Mouse (Mus musculus) left cerebral cortex, adult 18-20 months (tissue): ENCODE measurements around the gene Gm5128. TPM values are rescaled to one million over a fixed set of nuclear protein-coding genes. Genes with fewer than 3 reads are reported as not detected.
"Not testable (repeated sequence)": the region's sequence is repeated elsewhere in the genome, so short reads cannot be mapped to it uniquely, and the experiment has no call there.

Experiments used
- DNase-seq, 2 experiments: peaks; one replicate each; pipeline ENCODE4 v3.0.0; 2021 to 2022; ENCODE audit warnings: low spot score in 2 of 2, mixed read lengths in 1 of 2
- long read RNA-seq, 2 experiments: library from polyadenylated mRNA; stranded (forward); transcript quantifications; one replicate each; pipeline ENCODE4 v2.0.0; 2021
- total RNA-seq, 2 experiments: library from RNA; stranded (reverse); gene quantifications; 2 replicates each; pipeline ENCODE4 v1.2.3; 2021

Gm5128 gene
- total RNA-seq, result not detected
- long read RNA-seq, experiment 1, result 0 reads
- long read RNA-seq, experiment 2, result 0 reads

DNA sequence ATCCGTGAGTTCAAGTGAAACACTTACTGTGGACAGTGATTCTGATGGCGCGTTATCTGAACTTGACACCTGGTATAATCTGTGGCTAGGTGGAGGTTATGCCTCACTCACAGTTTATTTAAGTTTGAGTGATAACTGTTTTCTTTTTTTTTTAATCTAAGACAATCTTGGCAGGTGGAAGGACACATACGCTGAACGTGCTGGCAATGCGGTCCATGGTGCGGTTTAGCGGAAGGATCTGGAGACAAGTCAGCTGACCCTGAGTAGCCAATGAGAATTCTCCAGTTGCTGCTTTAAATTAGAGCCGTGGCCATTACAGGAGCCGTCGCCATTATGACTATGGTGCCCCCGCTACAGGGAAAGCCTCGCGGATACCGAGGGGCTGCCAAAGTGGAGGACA, at the start of gene Gm5128:
TSS of gene Gm5128 (plus strand) at position 301 of the 400 bp plus-strand sequence.
- not testable (repeated sequence) for DNase-seq

DNA sequence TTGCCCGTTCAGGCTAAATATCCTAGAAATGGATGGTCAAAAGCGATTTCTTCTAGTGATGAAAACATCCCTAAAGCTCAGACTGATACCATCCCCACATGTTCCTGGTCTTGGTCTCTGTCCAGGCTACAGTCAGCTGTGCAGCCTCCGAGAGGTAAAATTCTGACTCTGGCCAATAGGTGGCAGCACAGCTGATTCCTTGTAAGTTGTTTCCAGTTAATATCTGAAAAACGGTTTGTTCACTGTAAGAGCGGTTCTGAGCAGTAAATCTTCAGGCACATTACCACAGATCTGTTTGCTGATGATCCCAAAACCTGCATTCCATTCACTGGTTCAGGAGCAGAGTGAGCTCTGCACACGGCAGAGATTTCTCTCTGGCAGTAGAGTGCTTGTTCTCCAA, 12.4 kb upstream of the Gm5128 start:
- not testable (repeated sequence) for DNase-seq

DNA sequence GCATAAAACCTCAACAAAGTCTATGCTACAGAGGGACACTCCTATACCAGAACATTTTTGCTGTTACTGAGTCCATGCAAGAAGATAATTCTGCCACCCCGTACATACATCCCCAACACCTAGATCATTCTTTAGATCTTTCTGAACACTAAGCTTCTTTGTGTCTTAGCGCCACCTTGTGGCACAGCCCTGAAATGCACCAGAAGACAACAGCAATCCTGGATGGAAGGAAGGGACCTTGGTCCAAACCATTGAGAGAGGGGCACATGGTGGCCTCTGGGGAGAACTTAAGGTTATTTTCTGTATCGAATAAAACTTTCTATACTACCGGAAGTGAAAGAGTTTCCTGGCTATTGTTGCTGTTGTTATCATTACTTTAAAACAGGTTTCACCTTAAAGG, 11.1 kb upstream of the Gm5128 start:
- DNase-seq, result not testable (repeated sequence)

DNA sequence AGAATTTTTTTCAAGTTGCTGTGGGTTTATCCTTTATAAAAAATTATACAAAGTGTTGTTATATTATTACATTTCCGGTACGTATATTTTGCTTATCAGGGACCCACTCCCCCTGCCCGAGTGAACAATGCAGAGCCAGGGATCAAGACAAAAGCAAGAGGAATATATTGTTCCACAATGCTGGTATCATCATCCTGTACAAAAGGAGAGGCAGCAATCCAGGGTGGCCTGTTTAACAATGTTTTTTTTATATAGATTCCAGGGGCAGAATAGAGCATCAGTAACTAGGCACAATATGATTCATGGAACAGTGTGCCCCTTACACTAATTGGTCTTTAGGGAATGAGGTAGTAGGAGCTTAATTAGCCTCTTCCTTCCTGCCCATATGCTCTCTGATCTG, 30.5 kb downstream of the Gm5128 start:
- DNase-seq, result not testable (repeated sequence)

DNA sequence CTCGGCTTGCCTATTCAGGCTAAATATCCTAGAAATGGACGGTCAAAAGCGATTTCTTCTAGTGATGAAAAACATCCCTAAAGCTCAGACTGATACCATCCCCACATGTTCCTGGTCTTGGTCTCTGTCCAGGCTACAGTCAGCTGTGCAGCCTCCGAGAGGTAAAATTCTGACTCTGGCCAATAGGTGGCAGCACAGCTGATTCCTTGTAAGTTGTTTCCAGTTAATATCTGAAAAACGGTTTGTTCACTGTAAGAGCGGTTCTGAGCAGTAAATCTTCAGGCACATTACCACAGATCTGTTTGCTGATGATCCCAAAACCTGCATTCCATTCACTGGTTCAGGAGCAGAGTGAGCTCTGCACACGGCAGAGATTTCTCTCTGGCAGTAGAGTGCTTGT, 48.1 kb downstream of the Gm5128 start:
- DNase-seq, result not testable (repeated sequence)

DNA sequence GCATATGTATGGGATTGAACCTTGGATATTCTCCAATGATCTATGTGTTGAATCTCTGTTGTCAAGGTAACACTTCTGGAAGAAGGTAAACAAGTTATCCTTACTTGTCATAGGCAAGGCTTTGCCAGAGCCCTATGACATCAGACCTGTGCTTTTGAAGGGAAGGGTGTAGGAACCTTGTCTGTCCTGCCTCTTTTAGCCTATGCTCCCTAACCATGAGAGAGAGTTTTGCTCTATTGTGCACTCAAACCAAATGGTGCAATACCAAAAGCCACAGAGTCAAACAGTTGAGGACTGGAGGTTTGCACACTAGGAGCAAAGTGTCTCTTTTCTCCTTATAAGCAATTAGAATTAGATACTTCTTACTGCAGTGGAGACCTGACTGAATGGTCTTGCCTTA, 48.7 kb downstream of the Gm5128 start:
- DNase-seq, result not testable (repeated sequence)

DNA sequence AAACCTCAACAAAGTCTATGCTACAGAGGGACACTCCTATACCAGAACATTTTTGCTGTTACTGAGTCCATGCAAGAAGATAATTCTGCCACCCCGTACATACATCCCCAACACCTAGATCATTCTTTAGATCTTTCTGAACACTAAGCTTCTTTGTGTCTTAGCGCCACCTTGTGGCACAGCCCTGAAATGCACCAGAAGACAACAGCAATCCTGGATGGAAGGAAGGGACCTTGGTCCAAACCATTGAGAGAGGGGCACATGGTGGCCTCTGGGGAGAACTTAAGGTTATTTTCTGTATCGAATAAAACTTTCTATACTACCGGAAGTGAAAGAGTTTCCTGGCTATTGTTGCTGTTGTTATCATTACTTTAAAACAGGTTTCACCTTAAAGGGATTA, 49.4 kb downstream of the Gm5128 start:
- not testable (repeated sequence) for DNase-seq

Other genes with a start within 250 kb of the Gm5128 start
- gene Gm15023, start 195.7 kb upstream of the Gm5128 start, total RNA-seq, result not detected
- gene Tceal6, start 162.6 kb upstream of the Gm5128 start, total RNA-seq, result 100 to 1,000 TPM; 102 to 126 TPM
- not detected for gene Pramel3, start 71.0 kb upstream of the Gm5128 start, total RNA-seq
- under 1 TPM in 1 of 2 experiments, not detected in 1; 0.09 TPM for gene Gm7903, start 60.6 kb downstream of the Gm5128 start, total RNA-seq
- not detected for gene AV320801, start 121.3 kb downstream of the Gm5128 start, total RNA-seq
- 1 to 10 TPM; 4.2 to 4.7 TPM for gene Nxf7, start 225.5 kb downstream of the Gm5128 start, total RNA-seq